Mouse (Mus musculus) liver, embryonic 14.5 days (tissue): ENCODE measurements at regions not wholly inside any gene's neighbourhood (a gene's known extent, or its start where the extent isn't known, plus 50 kb on each side); places are given as distances from the start of the nearest gene placed in this dataset.

Experiments
- ATAC-seq: fragments of 200-750 bp; cut with Nextera tagmentation; 2 replicates; pipeline ENCODE4 v1.8.0; 2017; ENCODE audit warnings: moderate number of reproducible peaks, mild to moderate bottlenecking, moderate library complexity; ENCODE audit not compliant: insufficient read depth
- DNase-seq, 3 experiments: peaks; one replicate each; pipeline ENCODE4 v3.0.0-alpha.2; 2012 to 2013; ENCODE audit warnings: low read depth in 3 of 3, low spot score in 3 of 3
- H3K27ac ChIP-seq: fragments of 300-500 bp; sonication (generic); 2 replicates; pipeline ENCODE4 v1.5.1; 2014; ENCODE audit warnings: moderate library complexity, mild to moderate bottlenecking, control low read depth, inconsistent platforms
- H3K27me3 ChIP-seq: fragments of 300-500 bp; sonication (generic); 2 replicates; pipeline ENCODE4 v1.6.1; 2014; ENCODE audit warnings: mild to moderate bottlenecking, low read length, moderate library complexity; ENCODE audit not compliant: control insufficient read depth, insufficient read depth
- H3K36me3 ChIP-seq: fragments of 300-500 bp; sonication (generic); replicated peaks from 2 replicates; pipeline ENCODE4 v1.6.1; 2014; ENCODE audit warnings: low read depth; ENCODE audit not compliant: control insufficient read depth, insufficient read depth
- H3K4me1 ChIP-seq, 2 experiments: fragments of 200-500 bp in 1 of 2; fragments of 300-500 bp in 1 of 2; sonication (generic) in 1 of 2; replicated peaks; 2 replicates each; pipeline ENCODE4 v1.6.1; 2012 to 2014; ENCODE audit warnings: antibody characterized with exemption in 1 of 2, inconsistent platforms in 1 of 2, low read length in 1 of 2; ENCODE audit not compliant: control insufficient read depth in 2 of 2, insufficient read depth in 2 of 2
- H3K4me2 ChIP-seq: fragments of 300-500 bp; sonication (generic); 2 replicates; pipeline ENCODE4 v1.6.1; 2014; ENCODE audit warnings: low read depth, mild to moderate bottlenecking, control low read depth, moderate library complexity
- H3K4me3 ChIP-seq, 2 experiments: fragments of 200-500 bp in 1 of 2; fragments of 300-500 bp in 1 of 2; sonication (generic) in 1 of 2; 2 replicates each; pipeline ENCODE4 v1.5.1; 2012 to 2014; ENCODE audit warnings: low read depth in 2 of 2, low read length in 2 of 2, mild to moderate bottlenecking in 2 of 2, control low read depth in 1 of 2, inconsistent platforms in 1 of 2, moderate library complexity in 1 of 2; ENCODE audit not compliant: insufficient read depth in 1 of 2
- H3K9ac ChIP-seq: fragments of 300-500 bp; sonication (generic); replicated peaks from 2 replicates; pipeline ENCODE4 v1.6.1; 2014; ENCODE audit warnings: mild to moderate bottlenecking, control low read depth, moderate library complexity
- H3K9me3 ChIP-seq: fragments of 300-500 bp; sonication (generic); 2 replicates; pipeline ENCODE4 v1.6.1; 2016; ENCODE audit warnings: low read length, mixed read lengths; ENCODE audit not compliant: control insufficient read depth
- CTCF ChIP-seq: IDR thresholded peaks from 2 replicates; pipeline ENCODE4 v1.5.1; 2016; ENCODE audit warnings: antibody characterized with exemption, low read depth, control low read depth
- EP300 ChIP-seq: IDR thresholded peaks from 2 replicates; pipeline ENCODE4 v1.6.1; 2016; ENCODE audit warnings: antibody characterized with exemption, low read depth
- WGBS: fragments of 180-500 bp; shearing (Covaris S2); extraction: QIAGEN DNeasy Blood & Tissue Kit; methylation state at CpG from one replicate; pipeline ENCODE4 v1.1.7; 2014; ENCODE audit not compliant: insufficient replicate concordance; 5-methylcytosine and 5-hydroxymethylcytosine counted together

GRCm38 (mm10) chr3:39537515-39537914 is 650.8 kb downstream of the Fat4 start:
- Histone ChIP-seq H3K27ac (no peak overlapping the region), H3K9me3 (no peaks in the 10 kb centered on the region), H3K4me3 (no peak overlapping the region), H3K9ac (no peak overlapping the region), H3K36me3 (no peaks in the 10 kb centered on the region), H3K4me1 (no peaks in the 10 kb centered on the region), H3K4me2 (no peak overlapping the region), H3K27me3 (no peaks in the 10 kb centered on the region)
- no peak for ATAC-seq
- DNase-seq = no peak
- WGBS = 64% methylated on average over 2 of the region's 2 CpGs
- no peak for TF ChIP-seq CTCF
- TF ChIP-seq EP300 = no peak

- no peak for DNase-seq
- no peak overlapping the region for H3K4me3 ChIP-seq
- no peaks in the 10 kb centered on the region for H3K27me3 ChIP-seq
- H3K4me2 ChIP-seq = no peak overlapping the region
- TF ChIP-seq CTCF = no peak
- TF ChIP-seq EP300 = no peak
- H3K27ac ChIP-seq = no peak overlapping the region
- H3K9me3 ChIP-seq = no peaks in the 10 kb centered on the region
- H3K4me1 ChIP-seq = no peaks in the 10 kb centered on the region
- no peak for ATAC-seq
- H3K9ac ChIP-seq = no peak overlapping the region
- WGBS = 73% methylated on average over 7 of the region's 7 CpGs
- no peaks in the 10 kb centered on the region for H3K36me3 ChIP-seq
Measured at GRCm38 (mm10) chr3:39540530-39541118, 653.9 kb downstream of the Fat4 start.

GRCm38 (mm10) chr3:39559460-39560041 is 672.8 kb downstream of the Fat4 start:
- 53% methylated on average over 3 of the region's 3 CpGs for WGBS
- ATAC-seq = no peak
- no peak overlapping the region for H3K4me3 ChIP-seq

GRCm38 (mm10) chr3:39560951-39561350 is 674.2 kb downstream of the Fat4 start:
- TF ChIP-seq EP300 (no peak), CTCF (no peak)
- H3K9ac ChIP-seq = no peak overlapping the region
- H3K4me1 ChIP-seq = no peaks in the 10 kb centered on the region
- no peak for DNase-seq
- no peaks in the 10 kb centered on the region for H3K9me3 ChIP-seq
- H3K36me3 ChIP-seq = no peaks in the 10 kb centered on the region
- WGBS = 62% methylated on average over 1 of the region's 1 CpGs
- H3K4me2 ChIP-seq = no peak overlapping the region
- no peaks in the 10 kb centered on the region for H3K27me3 ChIP-seq
- no peak overlapping the region for H3K27ac ChIP-seq
- no peak for ATAC-seq
- no peak overlapping the region for H3K4me3 ChIP-seq

More at GRCm38 (mm10) chr3:39559460-39560041, 672.8 kb downstream of the Fat4 start:
- no peak for TF ChIP-seq EP300
- H3K27ac ChIP-seq = no peak overlapping the region
- H3K4me1 ChIP-seq = no peaks in the 10 kb centered on the region
- H3K27me3 ChIP-seq = no peaks in the 10 kb centered on the region
- no peaks in the 10 kb centered on the region for H3K36me3 ChIP-seq
- H3K9ac ChIP-seq = no peak overlapping the region
- H3K4me2 ChIP-seq = no peak overlapping the region
- H3K9me3 ChIP-seq = no peaks in the 10 kb centered on the region
- no peak for DNase-seq

- Histone ChIP-seq H3K27ac (no peak overlapping the region), H3K9me3 (no peaks in the 10 kb centered on the region), H3K27me3 (no peaks in the 10 kb centered on the region), H3K4me1 (no peaks in the 10 kb centered on the region), H3K9ac (no peak overlapping the region), H3K4me3 (no peak overlapping the region), H3K36me3 (no peaks in the 10 kb centered on the region), H3K4me2 (no peak overlapping the region)
- DNase-seq (no peak), ATAC-seq (no peak)
- no peak for TF ChIP-seq EP300
- no peak for TF ChIP-seq CTCF
- WGBS = 65% methylated on average over 5 of the region's 5 CpGs
Measured at GRCm38 (mm10) chr3:39571444-39572237, 684.9 kb downstream of the Fat4 start.
